Mouse (Mus musculus) heart, embryonic 16.5 days (tissue): ENCODE data around the gene Gm20708. TPM values are rescaled to one million over a fixed set of nuclear protein-coding genes. Genes with fewer than 3 reads are reported as not detected.

Experiments
- ATAC-seq: fragments of 200-750 bp; cut with Nextera tagmentation; replicated peaks from 2 replicates; pipeline ENCODE4 v1.8.0; 2017; ENCODE audit warnings: moderate number of reproducible peaks; ENCODE audit not compliant: insufficient read depth, low FRiP score; ENCODE audit errors: extremely low read depth
- H3K27ac ChIP-seq: fragments of 300-500 bp; sonication (generic); 2 replicates; pipeline ENCODE4 v1.5.1; 2014; ENCODE audit warnings: mild to moderate bottlenecking, low read length, control low read depth, moderate library complexity
- H3K27me3 ChIP-seq: fragments of 300-500 bp; sonication (generic); 2 replicates; pipeline ENCODE4 v1.6.1; 2014; ENCODE audit warnings: low read length, mixed read lengths; ENCODE audit not compliant: control insufficient read depth, insufficient read depth
- H3K36me3 ChIP-seq: fragments of 300-500 bp; sonication (generic); 2 replicates; pipeline ENCODE4 v1.6.1; 2014; ENCODE audit not compliant: control insufficient read depth, insufficient read depth
- H3K4me1 ChIP-seq: fragments of 300-500 bp; sonication (generic); 2 replicates; pipeline ENCODE4 v1.6.1; 2014; ENCODE audit warnings: low read length, mixed read lengths; ENCODE audit not compliant: control insufficient read depth, insufficient read depth
- H3K4me2 ChIP-seq: fragments of 300-500 bp; sonication (generic); 2 replicates; pipeline ENCODE4 v1.6.1; 2014; ENCODE audit warnings: low read depth, mild to moderate bottlenecking, control low read depth, low read length
- H3K4me3 ChIP-seq: fragments of 300-500 bp; sonication (generic); 2 replicates; pipeline ENCODE4 v1.5.1; 2014; ENCODE audit warnings: mild to moderate bottlenecking, control low read depth, low read length
- H3K9ac ChIP-seq: fragments of 300-500 bp; sonication (generic); 2 replicates; pipeline ENCODE4 v1.6.1; 2014; ENCODE audit warnings: low read length, control low read depth
- H3K9me3 ChIP-seq: fragments of 300-500 bp; sonication (generic); replicated peaks from 2 replicates; pipeline ENCODE4 v1.6.1; 2016; ENCODE audit warnings: low read length; ENCODE audit not compliant: control insufficient read depth
- WGBS: fragments of 180-500 bp; shearing (Covaris S2); extraction: QIAGEN DNeasy Blood & Tissue Kit; methylation state at CpG from one replicate; pipeline ENCODE4 v1.1.7; 2014; 5-methylcytosine and 5-hydroxymethylcytosine counted together
- polyA plus RNA-seq: library from polyadenylated mRNA; unstranded; fragments of >200 nt; fragmentation: Nextera tagmentation; extraction: Ambion mirVana; gene quantifications from 2 replicates; pipeline ENCODE4 v1.2.1, GENCODE M21; 2015

The Gm20708 gene
- polyA plus RNA-seq, 1 experiment from 2014 or later: 2.4 TPM

DNA sequence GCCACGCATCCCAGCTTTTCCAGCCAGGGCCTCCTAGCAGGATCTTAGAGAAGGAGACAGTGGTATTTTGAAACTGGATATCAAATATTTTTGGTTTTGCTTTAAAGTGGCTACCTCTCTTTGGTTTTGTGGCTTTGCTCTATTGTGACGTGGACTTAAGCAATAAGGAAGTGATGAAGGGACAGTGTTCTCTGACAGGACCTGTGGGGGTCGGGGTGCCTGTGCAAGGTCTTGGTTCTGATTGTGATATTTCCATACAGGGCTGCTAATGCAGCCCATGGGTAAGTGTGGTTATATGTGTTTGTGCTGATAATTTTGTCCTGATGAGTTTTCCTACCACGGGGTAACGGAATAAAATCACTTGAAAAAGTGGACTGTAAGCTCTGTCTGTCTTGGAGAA, 45.9 kb downstream of the Gm20708 start:
- H3K9me3 ChIP-seq: no peaks in the 10 kb centered on the region
- H3K9ac ChIP-seq: no peak overlapping the region
- H3K4me1 ChIP-seq: peaks cover 2% of the 10 kb centered on the region
- ATAC-seq: no peak
- 93% methylated on average over 5 of the region's 5 CpGs for WGBS
- no peak overlapping the region for H3K4me3 ChIP-seq
- no peak overlapping the region for H3K4me2 ChIP-seq
- H3K27ac ChIP-seq: no peak overlapping the region
- peaks cover 7% of the 10 kb centered on the region for H3K27me3 ChIP-seq
- H3K36me3 ChIP-seq: peaks cover 35% of the 10 kb centered on the region

DNA sequence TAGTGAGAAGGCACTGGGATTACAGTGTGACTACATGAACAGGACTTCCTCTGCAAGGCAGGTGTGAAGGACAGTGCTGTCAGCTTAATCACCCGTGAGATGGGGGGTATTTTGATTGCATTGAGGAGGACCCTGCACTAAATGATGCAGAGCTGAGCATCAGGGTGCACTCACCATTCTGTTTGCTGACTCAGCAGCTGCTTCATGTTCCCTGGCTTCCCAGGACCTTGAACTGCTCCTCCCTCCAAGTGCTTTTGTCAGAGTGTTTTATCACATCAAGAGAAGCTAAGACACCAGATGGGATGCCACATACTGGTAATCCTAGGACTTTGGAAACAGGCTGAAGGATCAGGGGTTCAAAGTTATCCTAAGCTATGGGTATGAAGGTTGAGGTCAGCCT, 46.5 kb downstream of the Gm20708 start:
- 61% methylated on average over 1 of the region's 1 CpGs for WGBS
- Histone ChIP-seq H3K36me3 (peaks cover 35% of the 10 kb centered on the region), H3K27me3 (peaks cover 11% of the 10 kb centered on the region), H3K4me3 (no peak overlapping the region), H3K27ac (no peak overlapping the region), H3K4me1 (no peaks in the 10 kb centered on the region), H3K9ac (no peak overlapping the region), H3K9me3 (no peaks in the 10 kb centered on the region), H3K4me2 (no peak overlapping the region)
- ATAC-seq: no peak

DNA sequence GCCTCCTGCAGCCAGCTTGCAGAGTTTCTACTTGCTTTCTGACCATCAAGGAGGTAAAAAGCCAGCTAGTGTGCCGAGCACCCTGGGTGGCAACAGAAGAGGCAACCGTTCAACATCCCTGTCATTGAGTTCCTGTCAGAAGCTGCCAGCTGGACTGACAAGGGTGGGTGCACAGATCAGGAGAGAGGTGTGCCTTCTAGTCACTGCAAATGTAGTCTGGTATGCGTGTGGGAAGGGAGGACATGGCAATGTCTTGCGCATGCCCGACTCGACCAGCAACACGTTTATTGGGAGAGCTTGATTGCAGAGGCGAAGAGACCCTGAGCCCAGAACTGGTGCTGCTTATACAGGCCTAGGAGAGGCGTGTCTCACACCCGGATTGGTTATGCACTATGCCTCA, 48.0 kb downstream of the Gm20708 start:
- peaks cover 18% of the 10 kb centered on the region for H3K27me3 ChIP-seq
- H3K4me1 ChIP-seq: no peaks in the 10 kb centered on the region
- H3K4me2 ChIP-seq: no peak overlapping the region
- peaks cover 34% of the 10 kb centered on the region for H3K36me3 ChIP-seq
- no peak overlapping the region for H3K4me3 ChIP-seq
- no peak overlapping the region for H3K9ac ChIP-seq
- H3K9me3 ChIP-seq: no peaks in the 10 kb centered on the region
- no peak for ATAC-seq
- WGBS: 91% methylated on average over 10 of the region's 10 CpGs
- no peak overlapping the region for H3K27ac ChIP-seq

DNA sequence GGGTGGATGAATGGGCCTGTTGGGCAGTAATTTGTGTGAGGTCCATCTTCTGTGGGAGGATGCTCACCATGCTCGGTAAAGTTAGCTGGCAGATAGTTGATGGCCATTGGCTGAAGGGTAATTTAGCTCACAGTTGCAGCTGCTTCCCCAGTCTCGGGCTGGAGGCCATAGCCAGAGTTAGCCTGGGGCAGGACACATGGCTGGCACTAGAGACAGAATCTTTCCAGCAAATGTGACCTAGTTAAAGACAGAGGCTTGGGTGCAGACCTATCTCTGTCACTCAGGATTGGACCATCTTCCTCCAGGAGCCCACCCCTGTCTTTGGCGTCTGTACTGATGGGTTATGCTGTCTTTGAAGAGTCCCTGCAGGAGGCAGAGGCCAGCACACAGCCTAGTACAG, 48.9 kb downstream of the Gm20708 start:
- ATAC-seq: no peak

DNA sequence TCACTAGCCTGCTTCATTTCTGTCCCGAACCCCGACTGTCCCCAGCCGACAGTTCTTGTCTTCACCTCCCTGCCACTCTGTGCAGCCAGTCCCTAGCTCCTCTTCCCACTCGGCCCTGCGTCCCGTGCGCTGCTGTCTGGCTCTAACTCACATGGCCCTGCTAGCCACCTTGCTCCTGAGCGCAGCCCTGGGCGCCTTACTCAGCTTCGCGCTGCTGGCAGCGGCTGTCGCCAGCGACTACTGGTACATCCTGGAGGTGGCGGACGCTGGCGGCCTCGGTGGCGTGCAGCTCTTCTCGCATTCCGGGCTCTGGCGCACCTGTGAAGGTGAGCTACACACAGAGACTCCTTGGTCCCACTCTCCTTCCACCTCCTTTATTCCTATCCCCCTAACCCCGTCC, 51.1 kb downstream of the Gm20708 start, which contains the start of gene Tmem235:
Gene Tmem235, plus strand, starts transcription at position 152 of the 400 bp plus-strand sequence.
- Histone ChIP-seq H3K9me3 (no peaks in the 10 kb centered on the region), H3K4me2 (peak within 1 kb of the TSS; percentile 10; the same call in 1 of the 2 replicates), H3K9ac (0 out of 2 replicates have a peak within 1 kb of the TSS, but pooled peaks have one; percentile 1), H3K4me3 (no peak within 1 kb of the TSS), H3K27me3 (peaks cover 26% of the 10 kb centered on the region), H3K27ac (no peak within 1 kb of the TSS), H3K36me3 (peaks cover 18% of the 10 kb centered on the region), H3K4me1 (no peaks in the 10 kb centered on the region)
- no peak for ATAC-seq
- 5% methylated on average over 23 of the region's 23 CpGs for WGBS

More for the DNA sequence above, 48.9 kb downstream of the Gm20708 start:
- no peak overlapping the region for H3K27ac ChIP-seq
- peaks cover 25% of the 10 kb centered on the region for H3K36me3 ChIP-seq
- H3K4me3 ChIP-seq: no peak overlapping the region
- H3K4me1 ChIP-seq: no peaks in the 10 kb centered on the region
- no peaks in the 10 kb centered on the region for H3K9me3 ChIP-seq
- H3K4me2 ChIP-seq: no peak overlapping the region
- H3K27me3 ChIP-seq: peaks cover 26% of the 10 kb centered on the region
- no peak overlapping the region for H3K9ac ChIP-seq
- whole genome bisulfite sequencing: 67% methylated on average over 3 of the region's 3 CpGs

DNA sequence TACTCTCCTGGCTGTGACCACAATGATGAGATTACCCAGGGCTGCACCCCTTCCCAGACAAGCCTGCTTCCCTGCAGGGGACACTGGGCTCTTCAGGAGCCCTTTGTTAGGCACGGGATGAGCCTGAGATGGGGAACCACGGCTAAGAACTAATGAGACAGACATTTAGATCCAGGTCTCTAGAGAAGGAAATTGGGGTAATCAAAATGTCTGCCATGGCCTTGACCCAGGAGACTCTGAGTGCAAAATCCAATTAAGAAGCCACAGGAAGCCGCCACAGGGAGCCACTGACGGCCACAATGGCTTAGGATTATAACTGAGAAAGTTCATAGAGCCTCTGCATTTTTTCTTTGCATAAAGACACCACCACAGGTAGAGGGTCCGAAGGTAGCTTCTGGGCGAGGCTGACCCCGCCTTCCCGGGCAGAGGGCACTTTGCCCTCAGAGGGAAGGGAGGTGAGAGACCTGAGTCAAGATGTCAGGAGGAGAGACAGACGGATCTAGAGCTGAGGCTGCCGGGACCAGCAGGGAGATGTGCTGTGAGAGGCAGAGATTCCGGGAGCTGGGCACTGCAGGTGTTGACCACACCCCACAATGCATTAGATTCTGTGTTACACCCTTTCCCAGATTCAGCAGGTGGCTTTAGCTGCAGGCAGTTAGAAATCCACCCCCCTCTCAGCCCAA, 53.8 kb downstream of the Gm20708 start:
- H3K36me3 ChIP-seq: no peaks in the 10 kb centered on the region
- no peak overlapping the region for H3K4me2 ChIP-seq
- H3K9ac ChIP-seq: no peak overlapping the region
- WGBS: 49% methylated on average over 11 of the region's 11 CpGs
- no peak for ATAC-seq
- H3K4me3 ChIP-seq: no peak overlapping the region
- no peaks in the 10 kb centered on the region for H3K4me1 ChIP-seq
- no peaks in the 10 kb centered on the region for H3K9me3 ChIP-seq
- peaks cover 26% of the 10 kb centered on the region for H3K27me3 ChIP-seq
- no peak overlapping the region for H3K27ac ChIP-seq

DNA sequence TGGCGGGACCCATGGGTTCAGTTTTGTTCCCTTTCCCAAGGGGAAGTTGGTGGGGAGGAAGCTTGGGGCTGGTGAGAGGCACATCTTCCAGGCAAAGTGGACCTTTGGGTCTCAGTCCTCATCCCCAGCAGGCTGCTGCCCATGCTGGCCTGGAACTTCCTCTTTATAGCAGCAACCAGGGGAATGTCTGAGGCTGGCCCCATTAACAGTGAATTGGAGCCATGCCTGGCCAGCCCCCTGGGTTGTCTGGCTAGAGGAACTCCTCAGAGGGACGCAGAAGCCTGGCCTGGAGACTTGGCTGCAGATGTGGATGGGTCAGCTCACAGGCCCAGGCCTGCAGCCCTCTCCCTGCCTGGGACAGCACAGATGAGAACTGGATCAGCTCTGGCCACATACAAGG, 55.3 kb downstream of the Gm20708 start:
- no peak overlapping the region for H3K4me3 ChIP-seq
- peaks cover 23% of the 10 kb centered on the region for H3K27me3 ChIP-seq
- no peak for ATAC-seq

DNA sequence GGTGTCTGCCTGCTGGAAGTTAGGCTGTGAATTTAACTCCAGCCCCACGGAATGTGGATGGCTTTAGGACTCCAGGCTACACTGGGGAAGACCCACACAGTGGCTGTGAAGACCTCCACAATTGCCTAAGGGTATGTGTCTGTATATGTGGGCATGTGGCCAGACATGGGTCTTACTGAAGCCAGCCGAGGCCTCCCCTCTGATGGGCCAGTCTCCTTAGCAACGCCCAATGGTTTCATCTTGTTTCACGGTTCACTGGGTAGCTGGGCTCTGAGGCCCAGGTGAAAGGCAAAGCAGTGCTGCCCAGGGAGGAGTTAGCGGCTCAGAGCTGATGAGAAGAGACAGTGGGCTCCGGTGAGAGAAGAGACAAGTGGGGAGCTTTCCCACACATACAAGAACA, 56.5 kb downstream of the Gm20708 start:
- Histone ChIP-seq H3K4me1 (no peaks in the 10 kb centered on the region), H3K27ac (no peak overlapping the region), H3K27me3 (peaks cover 15% of the 10 kb centered on the region), H3K36me3 (no peaks in the 10 kb centered on the region), H3K9ac (no peak overlapping the region), H3K4me2 (no peak overlapping the region), H3K9me3 (no peaks in the 10 kb centered on the region), H3K4me3 (no peak overlapping the region)
- no peak for ATAC-seq
- 58% methylated on average over 6 of the region's 6 CpGs for WGBS

More for the DNA sequence above, 55.3 kb downstream of the Gm20708 start:
- Histone ChIP-seq H3K36me3 (no peaks in the 10 kb centered on the region), H3K4me2 (no peak overlapping the region), H3K9ac (no peak overlapping the region), H3K9me3 (no peaks in the 10 kb centered on the region), H3K27ac (no peak overlapping the region), H3K4me1 (no peaks in the 10 kb centered on the region)
- WGBS: 73% methylated on average over 2 of the region's 2 CpGs

DNA sequence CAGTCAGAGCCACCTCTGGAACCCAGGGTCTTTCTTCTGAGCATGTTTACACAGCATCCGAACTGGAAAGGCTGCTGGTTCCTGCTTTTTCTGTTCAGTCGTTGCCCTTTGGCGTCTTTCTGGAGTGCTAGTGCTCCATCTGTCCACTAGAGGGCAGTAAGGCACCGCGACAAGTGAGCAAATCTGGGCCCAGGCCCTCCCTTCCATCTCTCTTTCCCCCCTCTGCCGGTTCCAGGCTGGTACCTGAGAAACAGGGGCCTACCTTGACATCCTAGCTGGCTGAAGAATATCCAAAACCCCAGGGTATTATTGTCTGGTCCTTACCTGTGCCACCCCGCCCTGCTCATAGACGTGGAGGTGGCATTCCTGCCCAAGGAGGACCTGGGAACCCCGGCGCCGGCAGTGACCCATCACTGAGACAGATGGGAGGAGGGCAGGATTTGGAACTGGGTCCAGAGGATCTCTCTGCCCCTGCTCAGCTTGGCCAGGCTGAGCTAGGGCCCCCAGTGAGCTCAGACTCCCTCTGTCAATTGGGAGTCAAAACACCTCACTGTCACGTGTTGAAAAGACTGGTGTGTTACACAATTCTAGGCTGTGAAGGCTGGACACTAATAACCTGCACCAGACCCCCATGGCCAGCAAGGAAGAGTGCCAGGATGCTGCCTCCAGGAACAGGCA, 61.4 kb downstream of the Gm20708 start:
- no peak overlapping the region for H3K27ac ChIP-seq
- H3K9me3 ChIP-seq: no peaks in the 10 kb centered on the region
- H3K27me3 ChIP-seq: no peaks in the 10 kb centered on the region
- H3K4me1 ChIP-seq: peaks cover 12% of the 10 kb centered on the region
- WGBS: 41% methylated on average over 12 of the region's 12 CpGs
- H3K4me3 ChIP-seq: no peak overlapping the region
- no peak overlapping the region for H3K4me2 ChIP-seq
- no peak for ATAC-seq
- no peak overlapping the region for H3K9ac ChIP-seq
- H3K36me3 ChIP-seq: no peaks in the 10 kb centered on the region
